Mouse (Mus musculus) MEL (cell line): ENCODE measurements at regions not wholly inside any gene's neighbourhood (a gene's known extent, or its start where the extent isn't known, plus 50 kb on each side); places are given as distances from the start of the nearest gene placed in this dataset.

ENCODE experiments used
- CHD1 ChIP-seq: IDR thresholded peaks from 2 replicates; pipeline ENCODE4 v1.6.1; 2012; ENCODE audit warnings: low read depth, mild to moderate bottlenecking, inconsistent platforms, low read length, improper control_type of control experiment
- CTCF ChIP-seq, 3 experiments: IDR thresholded peaks in 2 of 3; conservative IDR thresholded peaks in 1 of 3; 2 replicates each; pipeline ENCODE4 v1.5.1; 2011 to 2012; ENCODE audit warnings: low read length in 3 of 3, low read depth in 2 of 3, mild to moderate bottlenecking in 2 of 3, improper control_type of control experiment in 1 of 3, inconsistent platforms in 1 of 3, mixed read lengths in 1 of 3, moderate library complexity in 1 of 3; ENCODE audit not compliant: control insufficient read depth in 1 of 3, insufficient read depth in 1 of 3, poor library complexity in 1 of 3, severe bottlenecking in 1 of 3
- GATA1 ChIP-seq: IDR thresholded peaks from 2 replicates; pipeline ENCODE4 v1.6.1; 2011; ENCODE audit warnings: low read depth, low read length, improper control_type of control experiment
- MXI1 ChIP-seq: IDR thresholded peaks from 2 replicates; pipeline ENCODE4 v1.6.1; 2011; ENCODE audit warnings: mild to moderate bottlenecking, low read depth, low read length, improper control_type of control experiment
- POLR2A ChIP-seq, 2 experiments: IDR thresholded peaks; 2 replicates each; pipeline ENCODE4 v1.6.1; 2011 to 2012; ENCODE audit warnings: low read length in 2 of 2, mild to moderate bottlenecking in 2 of 2, control low read depth in 1 of 2, improper control_type of control experiment in 1 of 2, low read depth in 1 of 2, moderate library complexity in 1 of 2; ENCODE audit not compliant: control insufficient read depth in 1 of 2, insufficient read depth in 1 of 2, poor library complexity in 1 of 2
- POLR2AphosphoS2 ChIP-seq: IDR thresholded peaks from 2 replicates; pipeline ENCODE4 v1.6.1; 2011; ENCODE audit warnings: low read length, improper control_type of control experiment
- TCF12 ChIP-seq: IDR thresholded peaks from 2 replicates; pipeline ENCODE4 v1.6.1; 2014; ENCODE audit warnings: low read depth, mild to moderate bottlenecking, inconsistent platforms, low read length, improper control_type of control experiment, moderate library complexity
- USF1 ChIP-seq: IDR thresholded peaks from 2 replicates; pipeline ENCODE4 v1.6.1; 2014; ENCODE audit warnings: low read depth, mild to moderate bottlenecking, inconsistent platforms, low read length, improper control_type of control experiment, moderate library complexity
- ZC3H11A ChIP-seq: IDR thresholded peaks from 2 replicates; pipeline ENCODE4 v1.6.1; 2012; ENCODE audit warnings: low read depth, mild to moderate bottlenecking, inconsistent platforms, low read length, improper control_type of control experiment
- ZKSCAN1 ChIP-seq: IDR thresholded peaks from 2 replicates; pipeline ENCODE4 v1.6.1; 2012; ENCODE audit warnings: low read depth, mild to moderate bottlenecking, inconsistent platforms, low read length, improper control_type of control experiment, moderate library complexity

GRCm38 (mm10) chr6:5582923-5583525 lies 86.9 kb upstream of the Pdk4 start:
- no peak for TF ChIP-seq USF1
- TF ChIP-seq GATA1: no peak
- TF ChIP-seq ZKSCAN1: no peak
- no peak for TF ChIP-seq CHD1
- no peak for TF ChIP-seq CTCF (IDR thresholded peaks at IDR 0.05 in 2 of 3, conservative IDR thresholded peaks at IDR 0.05 in 1 of 3; ENCODE audit: control insufficient read depth in 1 of 3, insufficient read depth in 1 of 3, low read depth in 2 of 3, low read length in 3 of 3, poor library complexity in 1 of 3, severe bottlenecking in 1 of 3)
- no peak for TF ChIP-seq TCF12
- TF ChIP-seq MXI1: no peak
- TF ChIP-seq POLR2AphosphoS2: no peak
- TF ChIP-seq POLR2A (IDR thresholded peaks at IDR 0.05; ENCODE audit: control insufficient read depth in 1 of 2, insufficient read depth in 1 of 2, low read depth in 1 of 2, low read length in 2 of 2, poor library complexity in 1 of 2): no peak
- no peak for TF ChIP-seq ZC3H11A
